ENCODE assay signal across 8 mouse cellular contexts in genomic region chr13:75090411-75090779, GRCm38 (mm10). TPM values are rescaled to one million over a fixed set of nuclear protein-coding genes. Genes with fewer than 3 reads are reported as not detected.
DNase-seq lines count a peak whose midpoint lies in the region; ATAC-seq and TF ChIP-seq lines count a peak whose summit lies in the region.

No protein-coding gene starts in this region.

- peak overlapping the region; percentile 36 for H3K4me3 ChIP-seq in kidney, embryonic 15.5 days (replicated peaks)
- H3K4me3 ChIP-seq in cortical plate, adult 2 months (ENCODE audit: insufficient read depth, low read length) = peak overlapping the region; percentile 51
- peak overlapping the region; percentile 60 for H3K4me3 ChIP-seq in hindbrain, postnatal 0 days (ENCODE audit: low read length)
- peak overlapping the region; percentile 55 for H3K4me3 ChIP-seq in midbrain, embryonic 15.5 days

- H3K9ac ChIP-seq in kidney, embryonic 15.5 days = no peak overlapping the region
- peak overlapping the region; percentile 45 for H3K9ac ChIP-seq in hindbrain, postnatal 0 days (replicated peaks; ENCODE audit: low read length)
- H3K9ac ChIP-seq in midbrain, embryonic 15.5 days = peak overlapping the region; percentile 47

- H3K9me3 ChIP-seq in kidney, embryonic 15.5 days (replicated peaks) = no peaks in the 10 kb centered on the region
- H3K9me3 ChIP-seq in hindbrain, postnatal 0 days (ENCODE audit: low read length) = no peaks in the 10 kb centered on the region
- no peaks in the 10 kb centered on the region for H3K9me3 ChIP-seq in midbrain, embryonic 15.5 days

- no peak for TF ChIP-seq CTCF in cortical plate, adult 2 months (IDR thresholded peaks at IDR 0.05; ENCODE audit: extremely low read depth, insufficient read depth, low read length)
- no peak for TF ChIP-seq CTCF in hindbrain, postnatal 0 days (IDR thresholded peaks at IDR 0.05; ENCODE audit: low read depth)

- peak overlapping the region; percentile 62 for H3K4me2 ChIP-seq in kidney, embryonic 15.5 days
- H3K4me2 ChIP-seq in hindbrain, postnatal 0 days (ENCODE audit: low read depth, low read length) = peak overlapping the region; percentile 85
- peak overlapping the region; percentile 78 for H3K4me2 ChIP-seq in midbrain, embryonic 15.5 days

- peaks cover 24% of the 10 kb centered on the region for H3K27me3 ChIP-seq in kidney, embryonic 15.5 days
- H3K27me3 ChIP-seq in hindbrain, postnatal 0 days (ENCODE audit: insufficient read depth, low read length) = no peaks in the 10 kb centered on the region
- H3K27me3 ChIP-seq in midbrain, embryonic 15.5 days (replicated peaks) = no peaks in the 10 kb centered on the region

- under 1% methylated on average over 12 of the region's 12 CpGs for WGBS in kidney, embryonic 15.5 days
- WGBS in hindbrain, postnatal 0 days = 1% methylated on average over 12 of the region's 12 CpGs
- 2% methylated on average over 12 of the region's 12 CpGs for WGBS in midbrain, embryonic 15.5 days

- no peaks in the 10 kb centered on the region for H3K36me3 ChIP-seq in kidney, embryonic 15.5 days
- no peaks in the 10 kb centered on the region for H3K36me3 ChIP-seq in hindbrain, postnatal 0 days (ENCODE audit: insufficient read depth, low read length)
- H3K36me3 ChIP-seq in midbrain, embryonic 15.5 days (replicated peaks) = no peaks in the 10 kb centered on the region

- no peak overlapping the region for H3K27ac ChIP-seq in kidney, embryonic 15.5 days
- no peak overlapping the region for H3K27ac ChIP-seq in cortical plate, adult 2 months (ENCODE audit: insufficient read depth, low read length)
- no peak overlapping the region for H3K27ac ChIP-seq in hindbrain, postnatal 0 days
- H3K27ac ChIP-seq in midbrain, embryonic 15.5 days = peak overlapping the region; percentile 3; the same call in 1 of the 2 replicates

- DNase-seq in kidney, adult 18-20 months = no peak
- peak; percentile 72 for DNase-seq in R1 (ENCODE audit: low read depth, low spot score)
- DNase-seq in hindbrain, postnatal 0 days (ENCODE audit: low spot score) = peak; percentile 74
- no peak for DNase-seq in urinary bladder, postnatal 10 days (ENCODE audit: low spot score)
- DNase-seq in spleen, postnatal 4 days (ENCODE audit: low spot score in 2 of 2) = no peak

- ATAC-seq in kidney, embryonic 15.5 days (replicated peaks; ENCODE audit: low FRiP score) = no peak
- peak; percentile 73 for ATAC-seq in hindbrain, postnatal 0 days
- ATAC-seq in midbrain, embryonic 15.5 days (replicated peaks) = peak; percentile 71

- no peak for TF ChIP-seq POLR2A in cortical plate, adult 2 months (IDR thresholded peaks at IDR 0.05; ENCODE audit: extremely low read depth, insufficient read depth, low read length)

- peaks cover 14% of the 10 kb centered on the region for H3K4me1 ChIP-seq in kidney, embryonic 15.5 days
- peaks cover 1% of the 10 kb centered on the region; the same call in 1 of the 2 replicates for H3K4me1 ChIP-seq in cortical plate, adult 2 months (ENCODE audit: control insufficient read depth, insufficient read depth, low read length)
- no peaks in the 10 kb centered on the region for H3K4me1 ChIP-seq in hindbrain, postnatal 0 days (ENCODE audit: insufficient read depth, low read length)
- peaks cover 6% of the 10 kb centered on the region for H3K4me1 ChIP-seq in midbrain, embryonic 15.5 days

RNA-seq across cellular contexts. Expression of gene Pcsk1, which starts 0.8 kb away (rescaled TPM):
- polyA plus RNA-seq in kidney, embryonic 15.5 days (2015; fragmentation: Nextera tagmentation; extraction: Ambion mirVana) = 0.06 and 0.18 TPM in 2 replicates
- polyA plus RNA-seq in cortical plate, adult 2 months (2012; rRNA removed) = 15.6 and 17.5 TPM in 2 replicates
- total RNA-seq in hindbrain, postnatal 0 days (2014; rRNA removed) = 3.1 and 4.4 TPM in 2 replicates
- polyA plus RNA-seq in hindbrain, postnatal 0 days (2015; fragmentation: Nextera tagmentation; extraction: Ambion mirVana) = 3.7 and 3.8 TPM in 2 replicates
- polyA plus RNA-seq in midbrain, embryonic 15.5 days (2015; fragmentation: Nextera tagmentation; extraction: Ambion mirVana) = 2.7 and 2.9 TPM in 2 replicates

Comparison
In these comparisons a context has a peak if more than half of its experiments do, and no peak if none do; other contexts are left out.
1. DNase-seq: peak in R1 (single experiment) and hindbrain, postnatal 0 days (single experiment); none in kidney, adult 18-20 months (single experiment), urinary bladder, postnatal 10 days (single experiment) and spleen, postnatal 4 days (0 of 2).
2. Peak in every context shown above with its lines, with median percentiles within 50 percentile points of each other: H3K4me2 ChIP-seq and H3K4me3 ChIP-seq.